Mouse (Mus musculus) cerebellum, adult 18-20 months (tissue): ENCODE results near the gene Zfp995.
"Not testable (repeated sequence)": the region's sequence is repeated elsewhere in the genome, so short reads cannot be mapped to it uniquely, and the experiment has no call there.

Source experiments
- DNase-seq, 2 experiments: peaks; one replicate each; pipeline ENCODE4 v3.0.0; 2021

Gene Zfp995

GRCm38 (mm10) chr17:21909456-21910052, at the start of gene Zfp995:
TSS of gene Zfp995 (minus strand) at chr17:21909926.
- DNase-seq = peak; percentile 61 to 77

- no peak for DNase-seq
Measured at GRCm38 (mm10) chr17:21909039-21909438, 687 bp downstream of the Zfp995 start.

GRCm38 (mm10) chr17:21871256-21871655, 38.5 kb downstream of the Zfp995 start:
- DNase-seq = no peak

GRCm38 (mm10) chr17:21846322-21846582, 63.5 kb downstream of the Zfp995 start:
- DNase-seq = not testable (repeated sequence)

GRCm38 (mm10) chr17:21845545-21846321, 64.0 kb downstream of the Zfp995 start, which contains the start of gene Zfp820:
TSS of gene Zfp820 (minus strand) at chr17:21845772.
- DNase-seq = no peak

GRCm38 (mm10) chr17:21838510-21838909, 71.2 kb downstream of the Zfp995 start:
- DNase-seq = no peak
